Mouse (Mus musculus) c-Kit-positive CD71-negative TER-119-negative erythroid progenitor cells, embryonic 14.5 days (primary cell): Measurements from ENCODE around the gene Dmac2.
"Not testable (repeated sequence)": the region's sequence is repeated elsewhere in the genome, so short reads cannot be mapped to it uniquely, and the experiment has no call there.

Experiments used
- DNase-seq: peaks from one replicate; pipeline ENCODE4 v3.0.0-alpha.2; 2013; ENCODE audit warnings: low read depth

The Dmac2 gene

GRCm38 (mm10) chr7:25618865-25619721 lies at the start of gene Dmac2:
Dmac2 (plus strand) TSS chr7:25619414.
- peak; percentile 93 for DNase-seq

- not testable (repeated sequence) for DNase-seq
Measured at GRCm38 (mm10) chr7:25573806-25574205, 45.4 kb upstream of the Dmac2 start.

GRCm38 (mm10) chr7:25575105-25575504 lies 44.1 kb upstream of the Dmac2 start:
- no peak for DNase-seq

DNA sequence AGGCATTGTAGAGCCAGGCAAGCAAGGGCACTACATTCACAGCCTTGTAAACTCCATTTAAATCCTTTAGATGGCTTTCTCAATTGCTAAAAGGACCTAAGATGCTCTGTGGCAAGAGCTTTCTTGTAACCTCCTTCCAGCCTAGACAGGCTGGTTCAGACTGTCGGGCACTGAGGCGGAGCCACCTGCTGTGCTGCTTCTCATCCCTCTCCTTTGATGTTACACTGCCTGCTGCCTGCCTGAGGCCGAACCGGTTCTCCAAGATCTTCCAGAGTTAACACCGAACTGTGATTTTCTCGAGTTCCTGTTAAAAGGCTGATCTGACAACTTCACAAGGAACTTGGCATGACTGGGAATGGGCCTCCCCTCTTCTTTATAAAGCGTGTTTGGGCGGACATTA lies 43.3 kb upstream of the Dmac2 start:
- no peak for DNase-seq

- DNase-seq, result not testable (repeated sequence)
Measured at GRCm38 (mm10) chr7:25576308-25576707, 42.9 kb upstream of the Dmac2 start.

GRCm38 (mm10) chr7:25576793-25577437 lies 42.3 kb upstream of the Dmac2 start:
- DNase-seq, result not testable (repeated sequence)

DNA sequence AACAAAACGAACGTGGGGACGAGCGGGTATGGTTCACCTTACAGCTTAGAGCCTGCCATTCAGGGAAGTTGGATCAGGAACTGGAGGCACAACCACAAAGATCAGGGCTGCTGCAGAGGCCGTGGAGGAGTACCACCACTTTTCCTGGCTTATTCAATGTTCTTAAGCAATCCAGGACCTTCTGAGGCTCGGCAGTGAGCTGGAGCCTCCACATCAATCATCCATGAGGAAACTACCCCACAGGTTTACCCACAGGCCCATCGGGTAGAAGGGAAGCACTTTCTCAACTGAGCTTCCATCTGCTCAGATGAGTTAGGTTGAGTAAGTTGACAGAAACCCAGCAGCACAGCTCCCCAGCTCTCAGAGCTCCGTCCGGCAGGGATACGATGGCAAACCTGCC lies 39.8 kb upstream of the Dmac2 start:
- DNase-seq, result no peak

DNA sequence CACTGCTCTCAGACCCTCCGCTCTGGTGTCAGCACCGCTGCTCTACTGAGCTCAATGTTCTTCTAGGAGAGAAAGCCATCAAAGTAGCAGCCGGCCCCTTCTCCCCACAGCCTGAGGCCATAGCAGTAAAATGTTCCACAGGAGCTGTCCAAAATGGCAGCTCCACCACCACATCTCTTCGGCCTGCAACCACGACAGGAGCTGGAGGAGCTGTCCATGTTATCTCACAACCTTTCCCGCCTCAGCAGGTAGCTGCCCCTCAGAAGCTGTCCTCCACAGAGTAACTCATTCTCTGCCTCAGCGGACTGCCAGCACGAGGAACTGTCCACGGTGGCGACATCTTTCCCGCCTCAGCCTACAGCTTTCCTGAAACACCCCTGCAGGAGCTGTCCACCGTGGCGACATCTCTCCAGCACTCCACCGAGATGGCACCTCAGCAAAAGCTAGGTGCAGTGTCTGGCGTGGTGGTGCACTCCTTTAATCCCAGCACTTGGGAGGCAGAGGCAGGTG lies 36.9 kb upstream of the Dmac2 start:
- DNase-seq, result no peak

- no peak for DNase-seq
Measured at GRCm38 (mm10) chr7:25584651-25585050, 34.6 kb upstream of the Dmac2 start.

DNA sequence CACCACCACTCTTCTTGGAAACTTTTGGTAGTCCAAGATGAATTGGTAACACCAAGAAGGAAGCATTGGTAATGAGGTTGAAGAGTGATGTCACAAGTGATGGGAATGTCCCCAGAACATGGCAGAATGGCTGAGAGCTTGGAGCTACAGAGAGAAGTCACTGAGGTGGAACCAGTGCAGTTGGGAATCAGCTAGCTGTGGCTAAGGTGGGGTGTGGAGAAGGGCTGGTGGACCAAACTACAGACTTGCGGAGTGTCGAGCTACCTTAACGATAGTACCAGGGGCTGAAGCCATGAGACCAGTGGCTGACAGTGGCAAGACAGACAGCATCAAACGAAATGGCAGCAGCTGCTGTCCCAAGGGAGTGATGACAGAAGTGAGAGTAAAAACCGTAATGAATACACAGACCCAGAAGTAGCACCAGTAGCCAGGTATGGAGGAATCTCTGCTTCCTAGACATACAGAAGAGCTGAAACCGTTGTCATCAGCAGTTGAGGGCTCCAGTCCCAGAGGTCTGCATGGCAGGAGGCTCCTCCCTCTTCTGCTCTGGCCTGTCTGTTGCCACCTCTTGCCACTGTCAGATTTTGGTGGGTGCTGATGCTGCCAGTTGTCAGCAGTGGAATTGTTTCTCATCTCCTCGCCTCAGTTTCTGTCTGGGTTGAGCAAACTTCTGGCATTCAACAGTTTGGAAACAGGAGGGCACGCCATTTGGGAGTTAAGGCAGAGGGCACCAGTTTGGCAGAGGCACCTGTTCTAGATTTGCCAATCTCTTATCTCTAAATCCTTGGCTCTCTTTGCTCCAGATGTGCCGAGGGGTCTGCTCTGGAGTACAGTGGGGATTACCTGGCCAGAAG lies 33.6 kb upstream of the Dmac2 start:
- no peak for DNase-seq

GRCm38 (mm10) chr7:25591226-25591625 lies 28.0 kb upstream of the Dmac2 start:
- no peak for DNase-seq

DNA sequence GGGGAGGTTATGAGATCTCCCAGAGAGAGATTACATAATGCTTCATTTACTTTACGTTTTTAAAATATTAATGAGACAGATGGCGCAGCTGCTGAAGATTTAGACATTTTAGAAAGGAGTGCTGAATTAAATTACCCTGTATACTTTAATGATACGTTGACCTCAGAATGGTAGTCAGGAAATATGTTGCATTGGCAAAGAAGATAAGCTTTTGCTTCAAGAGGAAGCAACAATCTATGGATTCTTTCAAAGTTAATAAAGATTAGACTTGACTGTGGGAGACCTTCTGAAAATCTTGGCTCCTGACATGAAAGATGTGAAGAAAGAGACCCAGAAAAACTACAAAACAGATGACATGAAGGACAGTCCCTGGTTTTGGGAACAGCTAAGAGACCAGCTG lies 25.4 kb upstream of the Dmac2 start:
- no peak for DNase-seq

DNA sequence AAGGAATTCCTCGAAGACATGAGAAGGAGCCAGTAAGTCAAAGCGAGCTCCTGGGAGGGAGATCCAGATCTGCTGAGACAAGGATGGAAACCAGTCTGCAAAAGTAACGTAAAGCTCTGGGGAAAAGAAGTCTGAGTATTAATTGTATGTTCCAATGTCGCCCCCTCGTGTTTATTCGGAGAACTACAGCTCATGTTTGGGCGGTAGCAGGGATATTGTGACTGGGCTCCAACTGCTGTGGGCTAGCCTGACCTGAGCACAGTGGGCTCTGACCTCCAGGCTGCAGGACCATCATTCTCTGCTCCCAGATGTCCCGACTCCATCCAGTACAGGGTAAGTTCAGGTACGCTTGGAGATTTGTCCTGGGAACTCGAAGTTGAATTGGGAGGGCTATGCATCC lies 19.6 kb upstream of the Dmac2 start:
- peak; percentile 63 for DNase-seq

GRCm38 (mm10) chr7:25600666-25601065 lies 18.5 kb upstream of the Dmac2 start:
- no peak for DNase-seq

GRCm38 (mm10) chr7:25601346-25601745 lies 17.9 kb upstream of the Dmac2 start:
- no peak for DNase-seq

- DNase-seq, result no peak
Measured at GRCm38 (mm10) chr7:25606625-25607063, 12.6 kb upstream of the Dmac2 start.

- DNase-seq, result no peak
Measured at GRCm38 (mm10) chr7:25607196-25607595, 12.0 kb upstream of the Dmac2 start.

GRCm38 (mm10) chr7:25610056-25610455 lies 9.2 kb upstream of the Dmac2 start:
- DNase-seq, result no peak

DNA sequence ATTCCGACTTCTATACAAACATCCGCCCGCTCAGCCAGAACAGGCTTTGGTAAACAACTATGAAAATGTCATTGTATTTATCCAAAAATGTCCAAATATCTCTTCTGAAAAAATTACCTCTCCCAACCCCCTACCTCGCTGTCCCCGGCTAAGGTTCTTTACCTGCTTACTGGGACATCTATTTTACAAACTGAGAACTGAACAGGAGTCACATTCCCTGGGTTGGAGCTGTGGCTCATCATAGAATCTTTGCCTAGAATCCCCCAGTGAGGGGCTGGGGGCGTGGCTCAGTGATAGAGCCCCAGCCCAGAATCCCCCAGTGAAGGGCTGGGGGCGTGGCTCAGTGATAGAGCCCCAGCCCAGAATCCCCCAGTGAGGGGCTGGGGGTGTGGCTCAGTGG lies 7.7 kb upstream of the Dmac2 start:
- no peak for DNase-seq

GRCm38 (mm10) chr7:25614086-25614485 lies 5.1 kb upstream of the Dmac2 start:
- DNase-seq, result no peak

- DNase-seq, result no peak
Measured at GRCm38 (mm10) chr7:25614831-25615705, 4.1 kb upstream of the Dmac2 start.
